ENCODE assay signal across 8 mouse cellular contexts in the genomic region with DNA sequence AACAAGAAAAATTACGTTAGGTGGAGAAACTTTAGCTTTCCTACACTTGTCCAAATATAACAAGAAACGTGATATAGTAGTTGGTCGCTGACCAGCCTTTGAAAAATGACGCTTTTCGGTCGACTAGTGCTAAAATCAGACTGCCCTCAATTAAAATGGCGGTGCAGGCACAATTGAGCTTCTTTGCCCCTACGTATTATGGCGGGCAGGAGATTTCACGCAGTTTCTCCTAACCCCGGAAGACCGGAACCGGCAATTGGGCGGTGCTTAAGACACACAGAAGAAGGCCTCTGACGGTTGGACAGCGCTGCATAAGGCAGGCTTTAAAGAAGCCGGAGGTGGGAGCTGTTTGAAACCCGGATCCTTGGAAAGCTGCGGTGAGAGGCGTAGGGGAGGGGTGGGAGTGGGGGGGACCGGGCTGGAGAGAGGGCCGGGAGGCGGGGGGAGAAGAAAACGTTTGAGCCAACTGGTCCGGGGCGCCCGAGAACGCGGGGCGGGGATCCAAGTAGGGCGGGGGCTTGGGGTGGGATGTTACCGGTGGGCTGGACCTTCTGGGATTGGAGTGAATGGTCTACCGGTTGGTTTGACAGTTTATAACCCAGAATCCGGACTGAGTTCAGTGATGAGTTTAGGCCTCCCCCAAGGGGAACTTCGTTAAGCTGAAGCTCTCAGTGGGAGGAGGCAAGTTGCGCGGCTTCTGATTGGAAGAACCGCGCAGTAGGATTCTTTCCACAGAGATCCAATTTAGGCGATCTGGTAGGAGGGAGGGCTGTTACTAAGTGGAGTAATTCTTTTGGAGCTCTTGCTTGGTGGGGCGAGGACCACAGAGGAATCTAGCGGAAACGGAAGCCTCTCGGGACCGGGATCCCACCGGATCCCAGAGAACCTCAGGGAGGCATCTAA. TPM values are rescaled to one million over a fixed set of nuclear protein-coding genes. Genes with fewer than 3 reads are reported as not detected.
DNase-seq lines count a peak whose midpoint lies in the region; ATAC-seq and TF ChIP-seq lines count a peak whose summit lies in the region.

No protein-coding gene starts in this region.

- peak; percentile 65 for TF ChIP-seq EP300 in lung, postnatal 0 days (IDR thresholded peaks at IDR 0.05)

- peaks cover 30% of the 10 kb centered on the region for H3K4me1 ChIP-seq in hindbrain, embryonic 10.5 days (replicated peaks)
- H3K4me1 ChIP-seq in lung, postnatal 0 days (ENCODE audit: insufficient read depth, low read depth, low read length) = no peaks in the 10 kb centered on the region

- 0 out of 2 replicates have a peak, but pooled peaks cover 6% of the 10 kb centered on the region for H3K9me3 ChIP-seq in hindbrain, embryonic 10.5 days
- no peaks in the 10 kb centered on the region for H3K9me3 ChIP-seq in lung, postnatal 0 days (ENCODE audit: low read length)

- peak overlapping the region; percentile 83 for H3K9ac ChIP-seq in lung, postnatal 0 days (replicated peaks; ENCODE audit: low read depth)

- peak; percentile 87 for ATAC-seq in frontal cortex, adult (ENCODE audit: low TSS enrichment)
- peak; percentile 93 for ATAC-seq in lung, postnatal 0 days

- under 1% methylated on average over 46 of the region's 46 CpGs for WGBS in hindbrain, embryonic 10.5 days
- WGBS in lung, postnatal 0 days = under 1% methylated on average over 46 of the region's 46 CpGs

- peak overlapping the region; percentile 96 for H3K4me3 ChIP-seq in hindbrain, embryonic 10.5 days
- peak overlapping the region; percentile 70 for H3K4me3 ChIP-seq in lung, postnatal 0 days (ENCODE audit: low read depth, low read length)

- DNase-seq in MN1 (ENCODE audit: low spot score) = peak; percentile 97
- peak; percentile 95 for DNase-seq in cerebellum, adult 9-10 months
- DNase-seq in hindbrain, embryonic 10.5 days (ENCODE audit: low spot score) = peak; percentile 94
- DNase-seq in layer of hippocampus, adult 9-11 months = peak; percentile 98
- DNase-seq in lung, postnatal 0 days (ENCODE audit: low spot score) = peak; percentile 99
- peak; percentile 72 for DNase-seq in ovary, postnatal 14 days (ENCODE audit: low spot score)
- DNase-seq in thymus, postnatal 14 days = peak; percentile 90

- TF ChIP-seq CTCF in lung, postnatal 0 days (IDR thresholded peaks at IDR 0.05) = no peak; the same call in 1 of the 2 replicates

- peaks cover 70% of the 10 kb centered on the region for H3K36me3 ChIP-seq in hindbrain, embryonic 10.5 days
- H3K36me3 ChIP-seq in lung, postnatal 0 days (ENCODE audit: insufficient read depth, low read length) = peaks cover 20% of the 10 kb centered on the region; the same call in 1 of the 2 replicates

- H3K27me3 ChIP-seq in hindbrain, embryonic 10.5 days (ENCODE audit: insufficient read depth, poor library complexity, severe bottlenecking) = no peaks in the 10 kb centered on the region
- H3K27me3 ChIP-seq in lung, postnatal 0 days (replicated peaks; ENCODE audit: insufficient read depth, low read length) = no peaks in the 10 kb centered on the region

- peak overlapping the region; percentile 98 for H3K27ac ChIP-seq in hindbrain, embryonic 10.5 days
- peak overlapping the region; percentile 96 for H3K27ac ChIP-seq in lung, postnatal 0 days (ENCODE audit: low read length)

- H3K4me2 ChIP-seq in lung, postnatal 0 days (replicated peaks; ENCODE audit: low read depth, low read length) = peak overlapping the region; percentile 89

RNA-seq across cellular contexts. Expression of a gene that starts 8.0 kb away (rescaled TPM):
- 9.0 and 12.0 TPM in 2 replicates for polyA plus RNA-seq in hindbrain, embryonic 10.5 days (2016; fragmentation: Nextera tagmentation; extraction: Ambion mirVana)
- 9.9 and 11.1 TPM in 2 replicates for polyA plus RNA-seq in lung, postnatal 0 days (2015; fragmentation: Nextera tagmentation; extraction: Ambion mirVana)

RNA-seq across cellular contexts. Expression of a gene that starts 11.6 kb away (rescaled TPM):
- 53.1 and 65.9 TPM in 2 replicates for polyA plus RNA-seq in hindbrain, embryonic 10.5 days (2016; fragmentation: Nextera tagmentation; extraction: Ambion mirVana)
- 37.6 and 37.7 TPM in 2 replicates for polyA plus RNA-seq in lung, postnatal 0 days (2015; fragmentation: Nextera tagmentation; extraction: Ambion mirVana)

RNA-seq across cellular contexts. Expression of a gene that starts 22.0 kb away (rescaled TPM):
- polyA plus RNA-seq in hindbrain, embryonic 10.5 days (2016; fragmentation: Nextera tagmentation; extraction: Ambion mirVana) = 14.8 and 15.7 TPM in 2 replicates
- polyA plus RNA-seq in lung, postnatal 0 days (2015; fragmentation: Nextera tagmentation; extraction: Ambion mirVana) = 2.6 and 3.5 TPM in 2 replicates

RNA-seq across cellular contexts. Expression of a gene that starts 40.8 kb away (rescaled TPM):
- 54.9 and 71.4 TPM in 2 replicates for polyA plus RNA-seq in hindbrain, embryonic 10.5 days (2016; fragmentation: Nextera tagmentation; extraction: Ambion mirVana)
- polyA plus RNA-seq in lung, postnatal 0 days (2015; fragmentation: Nextera tagmentation; extraction: Ambion mirVana) = 19.2 and 19.3 TPM in 2 replicates

RNA-seq across cellular contexts. Expression of a gene that starts 48.4 kb away (rescaled TPM):
- polyA plus RNA-seq in hindbrain, embryonic 10.5 days (2016; fragmentation: Nextera tagmentation; extraction: Ambion mirVana) = 16.5 and 18.1 TPM in 2 replicates
- polyA plus RNA-seq in lung, postnatal 0 days (2015; fragmentation: Nextera tagmentation; extraction: Ambion mirVana) = 9.3 and 10.3 TPM in 2 replicates

Comparison
In these comparisons a context has a peak if more than half of its experiments do, and no peak if none do; other contexts are left out.
1. Peak in every context shown above with its lines: DNase-seq, ATAC-seq, H3K4me3 ChIP-seq and H3K27ac ChIP-seq.